Mouse (Mus musculus) hindbrain, postnatal 0 days (tissue): ENCODE measurements around the gene Hax1. TPM values are rescaled to one million over a fixed set of nuclear protein-coding genes. Genes with fewer than 3 reads are reported as not detected.
A peak's percentile ranks its signal among the peaks of the same experiment; 100 is the strongest.

ENCODE experiments used
- ATAC-seq: fragments of 200-750 bp; cut with Nextera tagmentation; 2 replicates; pipeline ENCODE4 v1.8.0; 2017; ENCODE audit warnings: mild to moderate bottlenecking, moderate TSS enrichment, moderate library complexity
- DNase-seq: peaks from one replicate; pipeline ENCODE4 v3.0.0-alpha.2; 2015; ENCODE audit warnings: low spot score
- H3K27ac ChIP-seq: fragments of 300-500 bp; sonication (generic); 2 replicates; pipeline ENCODE4 v1.5.1; 2014; ENCODE audit warnings: mild to moderate bottlenecking
- H3K27me3 ChIP-seq: fragments of 300-500 bp; sonication (generic); 2 replicates; pipeline ENCODE4 v1.6.1; 2014; ENCODE audit warnings: low read length, mixed read lengths; ENCODE audit not compliant: insufficient read depth
- H3K36me3 ChIP-seq: fragments of 300-500 bp; sonication (generic); 2 replicates; pipeline ENCODE4 v1.6.1; 2014; ENCODE audit warnings: low read length, mixed read lengths; ENCODE audit not compliant: insufficient read depth
- H3K4me1 ChIP-seq: fragments of 300-500 bp; sonication (generic); 2 replicates; pipeline ENCODE4 v1.6.1; 2014; ENCODE audit warnings: antibody characterized with exemption, low read length, mixed read lengths; ENCODE audit not compliant: insufficient read depth
- H3K4me2 ChIP-seq: fragments of 300-500 bp; sonication (generic); 2 replicates; pipeline ENCODE4 v1.6.1; 2014; ENCODE audit warnings: low read depth, mild to moderate bottlenecking, low read length, moderate library complexity, mixed read lengths
- H3K4me3 ChIP-seq: fragments of 300-500 bp; sonication (generic); 2 replicates; pipeline ENCODE4 v1.5.1; 2014; ENCODE audit warnings: low read length
- H3K9ac ChIP-seq: fragments of 300-500 bp; sonication (generic); replicated peaks from 2 replicates; pipeline ENCODE4 v1.6.1; 2014; ENCODE audit warnings: mild to moderate bottlenecking, low read length, moderate library complexity, mixed read lengths
- H3K9me3 ChIP-seq: fragments of 300-500 bp; sonication (generic); 2 replicates; pipeline ENCODE4 v1.6.1; 2016; ENCODE audit warnings: low read length, mixed read lengths
- CTCF ChIP-seq: IDR thresholded peaks from 2 replicates; pipeline ENCODE4 v1.5.1; 2016; ENCODE audit warnings: antibody characterized with exemption, control low read depth, low read depth
- WGBS: fragments of 180-500 bp; shearing (Covaris S2); extraction: QIAGEN DNeasy Blood & Tissue Kit; methylation state at CpG from one replicate; pipeline ENCODE4 v1.1.7; 2014; 5-methylcytosine and 5-hydroxymethylcytosine counted together
- polyA plus RNA-seq: library from polyadenylated mRNA; unstranded; fragments of >200 nt; fragmentation: Nextera tagmentation; extraction: Ambion mirVana; gene quantifications from 2 replicates; pipeline ENCODE4 v1.2.1, GENCODE M21; 2015
- total RNA-seq: library from RNA; depleted of rRNA; stranded (reverse); fragments of >200 nt; gene quantifications from 2 replicates; pipeline ENCODE4 v1.2.3, GENCODE M21; 2014

The Hax1 gene
- total and polyA plus RNA-seq, 2 experiments from 2014 or later, result 43.7 to 74.1 TPM

GRCm38 (mm10) chr3:89968509-89968908 is 30.1 kb downstream of the Hax1 start:
- TF ChIP-seq CTCF, result no peak
- Histone ChIP-seq H3K27me3 (no peaks in the 10 kb centered on the region), H3K9me3 (no peaks in the 10 kb centered on the region), H3K9ac (no peak overlapping the region), H3K36me3 (no peaks in the 10 kb centered on the region), H3K27ac (no peak overlapping the region), H3K4me1 (peaks cover 14% of the 10 kb centered on the region), H3K4me3 (no peak overlapping the region), H3K4me2 (no peak overlapping the region)
- WGBS, result 82% methylated on average over 7 of the region's 7 CpGs
- no peak for ATAC-seq
- DNase-seq, result no peak

GRCm38 (mm10) chr3:89966946-89967345 is 31.6 kb downstream of the Hax1 start:
- DNase-seq (no peak), ATAC-seq (no peak)
- 65% methylated on average over 4 of the region's 4 CpGs for WGBS

GRCm38 (mm10) chr3:89965972-89966371 is 32.6 kb downstream of the Hax1 start:
- Histone ChIP-seq H3K36me3 (no peaks in the 10 kb centered on the region), H3K9me3 (no peaks in the 10 kb centered on the region), H3K9ac (no peak overlapping the region), H3K27me3 (no peaks in the 10 kb centered on the region), H3K27ac (no peak overlapping the region), H3K4me3 (no peak overlapping the region), H3K4me1 (peaks cover 27% of the 10 kb centered on the region), H3K4me2 (no peak overlapping the region)
- 87% methylated on average over 5 of the region's 5 CpGs for WGBS
- no peak for ATAC-seq
- no peak for DNase-seq
- TF ChIP-seq CTCF, result no peak

More at GRCm38 (mm10) chr3:89966946-89967345, 31.6 kb downstream of the Hax1 start:
- Histone ChIP-seq H3K4me3 (no peak overlapping the region), H3K27me3 (no peaks in the 10 kb centered on the region), H3K9ac (no peak overlapping the region), H3K4me2 (no peak overlapping the region), H3K4me1 (peaks cover 18% of the 10 kb centered on the region), H3K9me3 (no peaks in the 10 kb centered on the region), H3K27ac (no peak overlapping the region), H3K36me3 (no peaks in the 10 kb centered on the region)
- TF ChIP-seq CTCF, result peak; percentile 51

GRCm38 (mm10) chr3:89965557-89965956 is 33.0 kb downstream of the Hax1 start:
- Histone ChIP-seq H3K27me3 (no peaks in the 10 kb centered on the region), H3K9me3 (no peaks in the 10 kb centered on the region), H3K4me1 (peaks cover 30% of the 10 kb centered on the region), H3K27ac (no peak overlapping the region), H3K4me3 (no peak overlapping the region), H3K9ac (no peak overlapping the region), H3K4me2 (no peak overlapping the region), H3K36me3 (no peaks in the 10 kb centered on the region)
- ATAC-seq, result no peak
- no peak for TF ChIP-seq CTCF
- DNase-seq, result no peak
- WGBS, result 94% methylated on average over 8 of the region's 8 CpGs

GRCm38 (mm10) chr3:89963926-89964739 is 34.4 kb downstream of the Hax1 start:
- Histone ChIP-seq H3K36me3 (no peaks in the 10 kb centered on the region), H3K27me3 (no peaks in the 10 kb centered on the region), H3K4me3 (peak overlapping the region; percentile 96), H3K4me2 (peak overlapping the region; percentile 73), H3K9ac (peak overlapping the region; percentile 93), H3K27ac (peak overlapping the region; percentile 94), H3K4me1 (peaks cover 30% of the 10 kb centered on the region), H3K9me3 (no peaks in the 10 kb centered on the region)
- ATAC-seq (no peak), DNase-seq (peak; percentile 87)
- peak; percentile 86 for TF ChIP-seq CTCF
- WGBS, result 28% methylated on average over 22 of the region's 22 CpGs

GRCm38 (mm10) chr3:89963221-89963763 is 35.3 kb downstream of the Hax1 start, which contains the start of gene Atp8b2:
Gene Atp8b2 (minus strand): TSS chr3:89963508.
- Histone ChIP-seq H3K4me2 (peak within 1 kb of the TSS; percentile 73), H3K9ac (peak within 1 kb of the TSS; percentile 93), H3K36me3 (peaks cover 2% of the 10 kb centered on the region; the same call in 1 of the 2 replicates), H3K9me3 (no peaks in the 10 kb centered on the region), H3K4me3 (peak within 1 kb of the TSS; percentile 96), H3K4me1 (peaks cover 30% of the 10 kb centered on the region), H3K27me3 (no peaks in the 10 kb centered on the region), H3K27ac (peak within 1 kb of the TSS; percentile 94)
- DNase-seq, result peak; percentile 89
- under 1% methylated on average over 28 of the region's 35 CpGs for WGBS
- peak; percentile 69 for ATAC-seq
- no peak for TF ChIP-seq CTCF

GRCm38 (mm10) chr3:89962751-89963220 is 35.8 kb downstream of the Hax1 start:
- Histone ChIP-seq H3K4me1 (peaks cover 30% of the 10 kb centered on the region), H3K9me3 (no peaks in the 10 kb centered on the region), H3K4me2 (peak overlapping the region; percentile 73), H3K4me3 (peak overlapping the region; percentile 96), H3K36me3 (peaks cover 7% of the 10 kb centered on the region; the same call in 1 of the 2 replicates), H3K27ac (peak overlapping the region; percentile 94), H3K9ac (peak overlapping the region; percentile 93), H3K27me3 (no peaks in the 10 kb centered on the region)
- TF ChIP-seq CTCF, result no peak
- 1% methylated on average over 29 of the region's 30 CpGs for WGBS
- DNase-seq (no peak), ATAC-seq (peak; percentile 16)
